ENCODE assay signal across 13 mouse cellular contexts in the genomic region with DNA sequence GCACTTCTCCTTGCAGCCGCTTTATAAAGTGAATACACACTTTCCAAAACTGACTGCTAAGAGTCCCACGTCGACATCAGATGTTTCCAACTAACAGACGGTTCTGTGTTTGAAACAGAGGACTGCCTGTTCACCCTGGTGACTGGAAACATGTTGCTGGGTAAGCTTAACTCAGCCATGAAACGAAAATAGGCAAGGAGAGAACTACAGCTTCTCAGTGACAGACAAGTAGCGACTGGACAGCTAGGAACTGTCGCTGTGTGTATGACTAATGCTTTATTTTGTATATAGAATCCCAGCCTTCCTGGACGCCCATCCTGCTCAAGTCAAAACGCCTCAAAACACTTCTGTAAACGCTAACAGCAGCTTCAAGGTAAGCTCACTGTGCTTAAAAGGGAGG. TPM values are rescaled to one million over a fixed set of nuclear protein-coding genes. Genes with fewer than 3 reads are reported as not detected.
DNase-seq lines count a peak whose midpoint lies in the region; ATAC-seq and TF ChIP-seq lines count a peak whose summit lies in the region.
"Had no signal": no experiment of that assay in that cellular context is flagged by ENCODE, and none has a peak within 500 bp of the region (broad histone marks: within the 10 kb centered on the region; RNA-seq: fewer than 3 reads in every experiment).

No protein-coding gene starts in this region.

- H3K9me3 ChIP-seq in forebrain, postnatal 0 days (ENCODE audit: low read length) = no peaks in the 10 kb centered on the region
- no peaks in the 10 kb centered on the region for H3K9me3 ChIP-seq in midbrain, postnatal 0 days (ENCODE audit: low read length)
- H3K9me3 ChIP-seq: intestine, embryonic 15.5 days; lung, embryonic 15.5 days had no signal

- 41% methylated on average over 10 of the region's 10 CpGs for WGBS in forebrain, postnatal 0 days
- WGBS in midbrain, postnatal 0 days = 68% methylated on average over 10 of the region's 10 CpGs

- DNase-seq in adrenal gland, adult 2 months = peak; percentile 23
- no peak for DNase-seq in adrenal gland, postnatal 4 days (ENCODE audit: low spot score in 2 of 2)
- DNase-seq in layer of hippocampus, adult 2 months (ENCODE audit: low spot score in 2 of 2) = peak; percentile 25 to 46
- DNase-seq in layer of hippocampus, postnatal 10 days (ENCODE audit: low spot score in 2 of 2) = no peak
- no peak for DNase-seq in forebrain, postnatal 0 days
- peak; percentile 54 for DNase-seq in midbrain, postnatal 0 days (ENCODE audit: low spot score)
- DNase-seq in right cerebral cortex, adult 18-20 months = no peak
- no peak for DNase-seq in right cerebral cortex, postnatal 10 days (ENCODE audit: low spot score in 2 of 2)
- DNase-seq: cerebellum, adult 9-11 months; gastrocnemius, postnatal 10 days; thymus, postnatal 36 days had no signal

- peak overlapping the region; percentile 8; the same call in 1 of the 2 replicates for H3K4me3 ChIP-seq in layer of hippocampus, adult 2 months
- H3K4me3 ChIP-seq in forebrain, postnatal 0 days (ENCODE audit: low read depth, low read length) = no peak overlapping the region
- H3K4me3 ChIP-seq in midbrain, postnatal 0 days (ENCODE audit: low read depth, low read length) = no peak overlapping the region
- H3K4me3 ChIP-seq: intestine, embryonic 15.5 days; lung, embryonic 15.5 days had no signal

- no peak overlapping the region for H3K9ac ChIP-seq in forebrain, postnatal 0 days
- no peak overlapping the region for H3K9ac ChIP-seq in midbrain, postnatal 0 days (replicated peaks; ENCODE audit: low read length, poor library complexity, severe bottlenecking)
- H3K9ac ChIP-seq: intestine, embryonic 15.5 days; lung, embryonic 15.5 days had no signal

- no peaks in the 10 kb centered on the region for H3K27me3 ChIP-seq in forebrain, postnatal 0 days (ENCODE audit: insufficient read depth, low read length)
- H3K27me3 ChIP-seq in midbrain, postnatal 0 days (ENCODE audit: insufficient read depth, low read length) = no peaks in the 10 kb centered on the region
- H3K27me3 ChIP-seq: intestine, embryonic 15.5 days; lung, embryonic 15.5 days had no signal

- H3K36me3 ChIP-seq in forebrain, postnatal 0 days (ENCODE audit: insufficient read depth) = no peaks in the 10 kb centered on the region
- no peaks in the 10 kb centered on the region for H3K36me3 ChIP-seq in midbrain, postnatal 0 days (ENCODE audit: insufficient read depth, low read length)
- H3K36me3 ChIP-seq: intestine, embryonic 15.5 days; lung, embryonic 15.5 days had no signal

- H3K27ac ChIP-seq in layer of hippocampus, adult 2 months = peak overlapping the region; percentile 88
- peak overlapping the region; percentile 64 for H3K27ac ChIP-seq in forebrain, postnatal 0 days (ENCODE audit: low read depth, low read length)
- peak overlapping the region; percentile 26 for H3K27ac ChIP-seq in midbrain, postnatal 0 days (ENCODE audit: low read depth, low read length)
- H3K27ac ChIP-seq: intestine, embryonic 15.5 days; lung, embryonic 15.5 days had no signal

- H3K4me1 ChIP-seq in forebrain, postnatal 0 days (ENCODE audit: insufficient read depth) = no peaks in the 10 kb centered on the region
- no peaks in the 10 kb centered on the region for H3K4me1 ChIP-seq in midbrain, postnatal 0 days (ENCODE audit: insufficient read depth, low read length)
- H3K4me1 ChIP-seq: intestine, embryonic 15.5 days; lung, embryonic 15.5 days had no signal

- peak; percentile 34; the same call in 1 of the 2 replicates for ATAC-seq in forebrain, postnatal 0 days
- ATAC-seq in midbrain, postnatal 0 days (ENCODE audit: low FRiP score) = no peak

- TF ChIP-seq CTCF in layer of hippocampus, adult 2 months (conservative IDR thresholded peaks at IDR 0.05) = no peak
- TF ChIP-seq CTCF in forebrain, postnatal 0 days (IDR thresholded peaks at IDR 0.05; ENCODE audit: low read depth) = no peak
- no peak for TF ChIP-seq CTCF in midbrain, postnatal 0 days (IDR thresholded peaks at IDR 0.05)

- H3K4me2 ChIP-seq in forebrain, postnatal 0 days (ENCODE audit: low read depth) = no peak overlapping the region
- H3K4me2 ChIP-seq in midbrain, postnatal 0 days (ENCODE audit: low read depth, low read length, poor library complexity, severe bottlenecking) = no peak overlapping the region
- H3K4me2 ChIP-seq: intestine, embryonic 15.5 days; lung, embryonic 15.5 days had no signal

RNA-seq across cellular contexts. Expression of a gene that starts 21.3 kb away (rescaled TPM):
- total RNA-seq in adrenal gland, adult 2 months (2021) = 10 to 100 TPM; 18.0 to 19.5 TPM
- 1.8 and 2.3 TPM in 2 replicates for polyA plus RNA-seq in adrenal gland, adult 2 months (2012; rRNA removed)
- total RNA-seq in adrenal gland, postnatal 4 days (2021) = 10 to 100 TPM; 17.1 to 19.9 TPM
- total RNA-seq in layer of hippocampus, adult 2 months (2021) = 100 to 1,000 TPM; 126 to 130 TPM
- total RNA-seq in layer of hippocampus, postnatal 10 days (2021) = 10 to 100 TPM; 74.5 to 75.6 TPM
- 44.8 and 56.8 TPM in 2 replicates for total RNA-seq in forebrain, postnatal 0 days (2014; rRNA removed)
- 15.8 and 24.5 TPM in 2 replicates for polyA plus RNA-seq in forebrain, postnatal 0 days (2015; fragmentation: Nextera tagmentation; extraction: Ambion mirVana)
- 64.9 and 68.7 TPM in 2 replicates for total RNA-seq in midbrain, postnatal 0 days (2014; rRNA removed)
- 28.4 and 33.2 TPM in 2 replicates for polyA plus RNA-seq in midbrain, postnatal 0 days (2015; fragmentation: Nextera tagmentation; extraction: Ambion mirVana)

Comparison
In these comparisons a context has a peak if more than half of its experiments do, and no peak if none do; other contexts are left out.
1. DNase-seq: peak in adrenal gland, adult 2 months (single experiment), layer of hippocampus, adult 2 months (2 of 2) and midbrain, postnatal 0 days (single experiment); none in adrenal gland, postnatal 4 days (0 of 2), layer of hippocampus, postnatal 10 days (0 of 2), forebrain, postnatal 0 days (single experiment), right cerebral cortex, adult 18-20 months (single experiment) and right cerebral cortex, postnatal 10 days (0 of 2).
2. H3K27ac ChIP-seq: peak in every context shown above with its lines; median percentile 88 in layer of hippocampus, adult 2 months; 64 in forebrain, postnatal 0 days; 26 in midbrain, postnatal 0 days.